Mouse (Mus musculus) layer of hippocampus, adult 8-10 months (tissue): ENCODE results near the gene Ube2j1. TPM values are rescaled to one million over a fixed set of nuclear protein-coding genes. Genes with fewer than 3 reads are reported as not detected.

Experiments
- DNase-seq, 2 experiments: peaks; one replicate each; pipeline ENCODE4 v3.0.0; 2022; ENCODE audit warnings: low spot score in 2 of 2
- total RNA-seq, 4 experiments: library from RNA; stranded (reverse); gene quantifications; 2 replicates each; pipeline ENCODE4 v1.2.4; 2022

The Ube2j1 gene
- total RNA-seq, 4 experiments from 2014 or later = 102 to 112 (median 106) TPM

GRCm38 (mm10) chr4:33070326-33070725 lies 39.1 kb downstream of the Ube2j1 start:
- no peak for DNase-seq

GRCm38 (mm10) chr4:33071337-33071736 lies 40.1 kb downstream of the Ube2j1 start:
- DNase-seq = no peak

- DNase-seq = no peak
These were observed 41.4 kb downstream of the Ube2j1 start for GRCm38 (mm10) chr4:33072526-33073161.

GRCm38 (mm10) chr4:33074406-33074805 lies 43.2 kb downstream of the Ube2j1 start:
- DNase-seq = no peak

- DNase-seq = no peak
These were observed 43.6 kb downstream of the Ube2j1 start for GRCm38 (mm10) chr4:33074851-33075250.

- no peak for DNase-seq
These were observed 44.7 kb downstream of the Ube2j1 start for GRCm38 (mm10) chr4:33075776-33076524.

- no peak for DNase-seq
These were observed 45.9 kb downstream of the Ube2j1 start for GRCm38 (mm10) chr4:33077161-33077560.

GRCm38 (mm10) chr4:33077724-33078123 lies 46.5 kb downstream of the Ube2j1 start:
- DNase-seq = no peak

GRCm38 (mm10) chr4:33078492-33078891 lies 47.3 kb downstream of the Ube2j1 start:
- DNase-seq = no peak

GRCm38 (mm10) chr4:33099118-33099694 lies 68.0 kb downstream of the Ube2j1 start:
- no peak for DNase-seq

Other genes with a start within 250 kb of the Ube2j1 start
- 10 to 100 TPM; 34.9 to 41.7 (median 39.5) TPM for gene Lyrm2, start 231.2 kb upstream of the Ube2j1 start, total RNA-seq
- 10 to 100 TPM; 33.9 to 41.8 (median 34.3) TPM for gene Ankrd6, start 80.6 kb upstream of the Ube2j1 start, total RNA-seq
- 10 to 100 TPM; 60.6 to 67.8 (median 64.7) TPM for gene Rragd, start 48.4 kb upstream of the Ube2j1 start, total RNA-seq
- gene Gabrr2, start 31.6 kb downstream of the Ube2j1 start, total RNA-seq = 1 to 10 TPM in 1 of 4 experiments, under 1 TPM in 3; 0.23 to 1.4 (median 0.79) TPM
- under 1 TPM in 2 of 4 experiments, not detected in 2; 0.14 to 0.31 TPM for gene Gabrr1, start 101.1 kb downstream of the Ube2j1 start, total RNA-seq
- gene Pm20d2, start 158.3 kb downstream of the Ube2j1 start, total RNA-seq = 10 to 100 TPM in 2 of 4 experiments, 1 to 10 TPM in 2; 8.5 to 10.9 (median 9.5) TPM
- 10 to 100 TPM; 21.8 to 25.8 (median 24.5) TPM for gene Srsf12, start 177.6 kb downstream of the Ube2j1 start, total RNA-seq